In genomic region chr7:29441793-29442192, GRCm38 (mm10) we compare ENCODE assay signal across 10 mouse cellular contexts.
DNase-seq lines count a peak whose midpoint lies in the region; ATAC-seq lines count a peak whose summit lies in the region.
"Had no signal": no experiment of that assay in that cellular context is flagged by ENCODE, and none has a peak within 500 bp of the region (broad histone marks: within the 10 kb centered on the region; RNA-seq: fewer than 3 reads in every experiment).

No protein-coding gene starts in this region.

- H3K27ac ChIP-seq in forebrain, embryonic 11.5 days (ENCODE audit: low read depth, low read length), result no peak overlapping the region
- H3K27ac ChIP-seq in forebrain, embryonic 12.5 days, result no peak overlapping the region
- H3K27ac ChIP-seq in limb, embryonic 10.5 days, result no peak overlapping the region
- H3K27ac ChIP-seq: liver, embryonic 15.5 days had no signal

- H3K27me3 ChIP-seq in forebrain, embryonic 11.5 days (ENCODE audit: control insufficient read depth, insufficient read depth, low read length), result no peaks in the 10 kb centered on the region
- no peaks in the 10 kb centered on the region for H3K27me3 ChIP-seq in forebrain, embryonic 12.5 days
- no peaks in the 10 kb centered on the region for H3K27me3 ChIP-seq in limb, embryonic 10.5 days (ENCODE audit: low read depth, poor library complexity, severe bottlenecking)
- H3K27me3 ChIP-seq: CH12.LX; liver, embryonic 15.5 days had no signal

- H3K9ac ChIP-seq in forebrain, embryonic 11.5 days (ENCODE audit: low read length), result no peak overlapping the region
- no peak overlapping the region for H3K9ac ChIP-seq in forebrain, embryonic 12.5 days
- H3K9ac ChIP-seq: liver, embryonic 15.5 days had no signal

- WGBS in forebrain, embryonic 11.5 days, result 50% methylated on average over 9 of the region's 9 CpGs
- 49% methylated on average over 9 of the region's 9 CpGs for WGBS in forebrain, embryonic 12.5 days
- 79% methylated on average over 9 of the region's 9 CpGs for WGBS in limb, embryonic 10.5 days

- no peak for ATAC-seq in forebrain, embryonic 11.5 days (replicated peaks; ENCODE audit: low FRiP score)
- no peak for ATAC-seq in forebrain, embryonic 12.5 days (ENCODE audit: low FRiP score)
- ATAC-seq in granulocyte monocyte progenitor cell, adult 5-6 weeks (replicated peaks; ENCODE audit: poor library complexity, severe bottlenecking), result peak; percentile 61

- H3K36me3 ChIP-seq in forebrain, embryonic 11.5 days (ENCODE audit: control insufficient read depth, insufficient read depth, low read length), result no peaks in the 10 kb centered on the region
- H3K36me3 ChIP-seq in forebrain, embryonic 12.5 days (replicated peaks), result no peaks in the 10 kb centered on the region
- H3K36me3 ChIP-seq in limb, embryonic 10.5 days, result 0 out of 2 replicates have a peak, but pooled peaks cover 3% of the 10 kb centered on the region
- H3K36me3 ChIP-seq: liver, embryonic 15.5 days had no signal

- DNase-seq in forebrain, embryonic 11.5 days (ENCODE audit: low spot score), result no peak
- DNase-seq in 416B (ENCODE audit: low read depth) (peak; percentile 26), adipocyte (ENCODE audit: low spot score) (no peak)
- peak; percentile 43 for DNase-seq in lung, postnatal 14 days
- no peak for DNase-seq in limb, embryonic 10.5 days (ENCODE audit: low spot score)
- no peak for DNase-seq in frontal cortex, postnatal 25 days (ENCODE audit: low spot score in 2 of 2)

- H3K4me3 ChIP-seq in forebrain, embryonic 11.5 days (ENCODE audit: low read depth, low read length), result no peak overlapping the region
- no peak overlapping the region for H3K4me3 ChIP-seq in forebrain, embryonic 12.5 days (replicated peaks)
- H3K4me3 ChIP-seq in limb, embryonic 10.5 days, result no peak overlapping the region
- H3K4me3 ChIP-seq: liver, embryonic 15.5 days had no signal

- peaks cover 6% of the 10 kb centered on the region; the same call in 1 of the 2 replicates for H3K4me1 ChIP-seq in forebrain, embryonic 11.5 days (replicated peaks; ENCODE audit: control insufficient read depth, insufficient read depth, low read length)
- peaks cover 20% of the 10 kb centered on the region for H3K4me1 ChIP-seq in forebrain, embryonic 12.5 days
- H3K4me1 ChIP-seq in limb, embryonic 10.5 days, result peaks cover 24% of the 10 kb centered on the region; the same call in 1 of the 2 replicates

- H3K9me3 ChIP-seq in forebrain, embryonic 11.5 days (ENCODE audit: control insufficient read depth, low read length), result no peaks in the 10 kb centered on the region
- no peaks in the 10 kb centered on the region for H3K9me3 ChIP-seq in forebrain, embryonic 12.5 days
- no peaks in the 10 kb centered on the region for H3K9me3 ChIP-seq in limb, embryonic 10.5 days (replicated peaks)
- H3K9me3 ChIP-seq: liver, embryonic 15.5 days had no signal

- H3K4me2 ChIP-seq in forebrain, embryonic 11.5 days (ENCODE audit: low read depth, low read length, severe bottlenecking), result 0 out of 2 replicates have a peak overlapping the region, but pooled peaks have one; percentile 9
- H3K4me2 ChIP-seq in forebrain, embryonic 12.5 days, result no peak overlapping the region
- H3K4me2 ChIP-seq: liver, embryonic 15.5 days had no signal

Comparison
In these comparisons a context has a peak if more than half of its experiments do, and no peak if none do; other contexts are left out.
1. DNase-seq: peak in 416B (single experiment) and lung, postnatal 14 days (single experiment); none in forebrain, embryonic 11.5 days (single experiment), limb, embryonic 10.5 days (single experiment), frontal cortex, postnatal 25 days (0 of 2) and adipocyte (single experiment).